Mouse (Mus musculus) brown adipose tissue, adult 24 weeks (tissue): ENCODE measurements around the gene B9d2. TPM values are rescaled to one million over a fixed set of nuclear protein-coding genes. Genes with fewer than 3 reads are reported as not detected.

Experiments used
- H3K27ac ChIP-seq: fragments of 200-500 bp; replicated peaks from 2 replicates; pipeline ENCODE4 v1.5.1; 2012; ENCODE audit warnings: low read depth, mild to moderate bottlenecking, low read length
- H3K4me1 ChIP-seq: fragments of 200-500 bp; 2 replicates; pipeline ENCODE4 v1.6.1; 2012; ENCODE audit warnings: low read length, mixed read lengths; ENCODE audit not compliant: control insufficient read depth, insufficient read depth, insufficient read length
- H3K4me3 ChIP-seq: fragments of 200-500 bp; 2 replicates; pipeline ENCODE4 v1.5.1; 2012; ENCODE audit warnings: low read depth, mild to moderate bottlenecking, low read length, moderate library complexity; ENCODE audit not compliant: insufficient read depth
- polyA plus RNA-seq: library from polyadenylated mRNA; stranded (reverse); fragments of >200 nt; gene quantifications from 2 replicates; pipeline ENCODE4 v1.2.4, GENCODE M21; 2012; ENCODE audit not compliant: missing spikeins, insufficient read depth, insufficient read length

Gene B9d2
- polyA plus RNA-seq, 1 experiment, result 10.9 TPM

- peaks cover 37% of the 10 kb centered on the region for H3K4me1 ChIP-seq
- H3K27ac ChIP-seq, result peak overlapping the region; percentile 97; the same call in 1 of the 2 replicates
- H3K4me3 ChIP-seq, result no peak overlapping the region; the same call in 1 of the 2 replicates
Observed at GRCm38 (mm10) chr7:25704716-25705364, 24.3 kb downstream of the B9d2 start.

DNA sequence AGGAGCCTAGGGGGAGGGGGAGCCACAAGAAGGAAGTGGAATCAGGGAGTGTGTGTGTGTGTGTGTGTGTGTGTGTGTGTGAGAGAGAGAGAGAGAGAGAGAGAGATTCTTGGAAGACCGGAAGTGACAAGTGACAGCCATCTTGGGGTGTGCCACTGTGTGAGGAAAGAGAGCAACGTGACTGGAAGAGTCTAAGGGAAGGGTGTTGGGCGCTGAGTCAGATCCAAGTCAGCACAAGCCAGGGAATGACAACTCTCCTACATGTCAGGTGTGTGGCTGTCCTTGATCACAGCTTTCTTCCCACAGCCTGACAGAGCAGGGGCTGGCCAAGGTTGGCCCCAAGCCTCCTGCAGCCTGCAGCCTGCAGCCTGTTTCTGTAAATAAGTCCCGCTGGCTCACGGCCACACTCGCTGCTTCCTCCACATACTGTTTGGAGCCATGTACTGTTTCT, 25.2 kb downstream of the B9d2 start:
- Histone ChIP-seq H3K27ac (peak overlapping the region; percentile 97), H3K4me3 (no peak overlapping the region), H3K4me1 (peaks cover 42% of the 10 kb centered on the region)

DNA sequence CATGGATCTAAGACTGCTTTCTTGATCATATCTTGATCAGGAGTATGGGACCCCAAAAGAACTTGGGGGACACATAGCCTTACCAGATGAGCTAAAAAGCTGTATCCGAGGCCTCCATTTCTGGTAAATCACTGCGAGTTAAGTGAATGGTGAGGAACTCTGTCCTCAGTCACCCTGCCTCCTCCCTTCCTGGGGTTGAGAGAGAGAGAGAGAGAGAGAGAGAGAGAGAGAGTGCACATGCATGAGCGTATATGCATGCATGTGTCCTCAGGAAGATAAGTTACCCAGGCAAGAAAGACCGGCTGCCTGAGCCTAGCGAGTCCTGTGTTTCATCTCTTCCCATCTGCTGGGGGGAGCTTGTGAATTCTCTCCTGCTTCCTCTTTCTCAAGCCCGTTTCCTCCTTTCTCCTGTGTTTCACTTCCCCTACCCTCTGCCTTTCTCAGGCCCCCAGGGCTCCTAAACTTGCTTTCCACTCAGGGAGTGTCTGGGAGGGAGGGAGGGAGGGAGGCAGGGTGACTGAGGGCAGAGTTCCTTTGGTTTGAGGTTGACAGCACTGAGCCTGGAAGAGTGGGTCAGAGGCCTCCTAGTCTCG, 26.1 kb downstream of the B9d2 start:
- Histone ChIP-seq H3K4me3 (no peak overlapping the region), H3K27ac (peak overlapping the region; percentile 97), H3K4me1 (peaks cover 49% of the 10 kb centered on the region)

DNA sequence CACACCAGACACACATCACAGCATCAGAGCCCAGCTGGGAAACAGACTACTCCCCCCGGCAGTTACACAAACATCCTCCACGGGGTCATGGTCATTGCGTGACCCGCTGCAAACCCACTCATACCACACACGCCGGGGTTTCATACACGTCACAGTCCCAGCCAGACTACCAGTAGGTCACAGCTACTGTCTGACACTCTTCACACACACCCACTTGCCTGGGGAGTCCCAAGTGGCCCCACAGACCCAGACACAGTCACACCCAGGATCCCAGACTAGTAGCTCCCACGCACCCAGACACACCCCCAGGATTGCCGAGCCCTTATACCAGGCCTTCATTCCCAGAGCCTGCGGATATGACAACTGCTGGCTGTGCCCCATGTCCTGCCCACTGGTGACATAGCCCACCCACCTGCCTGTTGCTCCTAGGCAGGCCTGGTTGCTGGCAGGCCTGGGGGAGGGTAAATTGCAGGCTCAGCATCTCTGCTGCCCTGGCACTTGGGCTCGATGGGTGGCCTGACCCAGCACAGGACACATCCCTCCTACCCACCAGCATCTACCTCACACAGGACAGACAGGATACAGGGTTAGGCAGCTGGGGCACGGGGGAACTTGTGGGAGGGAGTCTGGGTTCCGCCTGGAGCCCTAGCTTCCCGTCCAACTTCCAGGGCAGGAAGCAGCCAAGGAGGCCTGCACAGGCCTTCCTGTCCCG, 27.2 kb downstream of the B9d2 start:
- H3K27ac ChIP-seq, result peak overlapping the region; percentile 97
- peaks cover 51% of the 10 kb centered on the region for H3K4me1 ChIP-seq
- H3K4me3 ChIP-seq, result peak overlapping the region; percentile 49

DNA sequence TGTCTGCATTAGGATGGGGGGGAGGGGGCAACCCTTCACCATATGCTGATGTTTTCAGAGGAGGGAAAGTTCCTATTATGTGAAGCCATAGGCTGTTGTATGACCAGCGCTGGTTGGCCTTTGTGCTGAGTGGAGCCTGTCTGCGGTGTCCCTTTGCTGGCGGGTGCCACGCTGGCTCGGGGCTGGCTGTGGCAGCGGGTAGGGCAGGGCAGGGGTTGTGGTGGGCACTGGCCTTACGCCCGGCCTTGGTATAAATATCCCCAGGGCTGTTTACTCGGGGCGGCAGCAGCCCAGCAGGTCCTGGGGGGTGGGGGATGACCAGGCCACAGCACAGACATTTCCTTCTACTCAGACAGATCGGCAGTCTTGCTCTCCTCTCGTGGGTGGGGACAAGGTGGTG, 29.4 kb downstream of the B9d2 start:
- Histone ChIP-seq H3K4me3 (no peak overlapping the region), H3K27ac (no peak overlapping the region), H3K4me1 (peaks cover 42% of the 10 kb centered on the region)

DNA sequence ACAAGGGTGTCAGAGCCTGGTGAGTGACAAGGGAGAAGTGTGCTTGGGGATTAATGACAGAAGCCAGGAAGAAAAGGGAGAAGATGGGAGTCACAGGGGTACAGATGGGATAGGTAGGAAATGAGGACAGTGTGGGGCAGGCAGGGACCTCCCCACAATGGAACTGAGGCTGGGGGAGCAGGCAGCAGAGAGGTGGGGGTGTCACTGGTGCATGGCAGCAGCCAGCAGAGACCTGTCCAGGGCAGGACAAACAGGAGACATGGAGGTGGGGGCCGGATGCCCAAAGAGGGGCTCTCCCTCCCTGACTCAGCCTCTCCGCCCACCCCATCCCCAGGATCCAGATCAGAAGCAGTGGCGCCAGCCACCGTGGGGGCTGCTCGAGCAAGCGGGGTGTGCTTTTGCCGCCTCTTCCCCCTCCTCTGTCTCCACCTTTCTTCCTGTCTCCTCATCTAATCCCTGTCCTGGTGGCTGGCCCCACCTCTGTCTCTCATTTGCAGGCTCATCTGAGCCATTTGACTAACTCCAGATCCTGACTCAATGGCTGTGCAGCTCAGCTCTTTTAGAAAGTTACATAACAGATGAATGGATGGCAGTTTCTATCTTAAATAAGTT, 30.0 kb downstream of the B9d2 start:
- H3K4me1 ChIP-seq, result peaks cover 35% of the 10 kb centered on the region
- H3K27ac ChIP-seq, result no peak overlapping the region
- no peak overlapping the region for H3K4me3 ChIP-seq

DNA sequence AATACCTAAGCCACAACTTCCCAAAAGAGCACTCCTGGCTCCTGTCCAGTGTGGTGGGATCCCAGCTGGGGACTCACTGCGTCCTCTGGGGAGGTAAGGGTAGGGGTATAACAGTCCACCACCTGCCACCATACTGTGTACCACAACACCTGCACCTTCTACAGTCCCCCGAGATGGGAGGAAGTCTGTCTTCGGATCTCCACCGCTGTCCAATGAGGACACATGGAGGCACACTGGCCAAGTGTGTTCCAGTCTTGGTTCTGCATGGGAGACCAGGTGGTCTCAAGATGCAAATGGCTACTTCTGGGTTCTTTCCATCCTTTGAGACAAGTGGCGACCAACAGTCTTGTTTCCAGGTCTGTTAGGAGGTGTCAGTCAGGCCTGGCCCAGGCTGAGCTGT, 30.6 kb downstream of the B9d2 start:
- peak overlapping the region; percentile 33; the same call in 1 of the 2 replicates for H3K27ac ChIP-seq

DNA sequence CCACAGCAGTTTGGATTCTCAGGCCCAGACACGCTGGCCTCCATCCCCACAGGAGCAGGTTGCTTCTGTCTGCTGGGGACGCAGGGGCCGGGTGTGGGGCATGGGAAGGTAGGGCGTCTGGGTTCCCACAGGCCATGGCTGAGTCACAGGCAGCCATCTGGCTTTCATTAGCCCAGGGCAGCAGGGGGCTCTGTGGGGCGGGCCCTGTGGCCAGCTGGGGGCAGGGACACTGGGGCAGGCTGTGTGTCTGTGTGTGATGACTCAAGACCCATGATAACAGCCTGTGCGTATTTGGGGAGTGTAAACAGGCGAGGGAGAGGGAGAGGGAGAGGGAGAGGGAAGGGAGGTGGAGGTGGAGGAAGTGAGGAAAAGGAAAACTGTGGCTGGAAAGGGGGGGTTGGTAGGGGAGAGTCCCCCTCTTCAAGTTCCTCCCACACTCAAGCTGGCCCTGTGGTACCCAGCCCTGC, 31.2 kb downstream of the B9d2 start:
- Histone ChIP-seq H3K4me1 (peaks cover 25% of the 10 kb centered on the region), H3K27ac (peak overlapping the region; percentile 33), H3K4me3 (no peak overlapping the region)

More for the DNA sequence above, 30.6 kb downstream of the B9d2 start:
- H3K4me1 ChIP-seq, result peaks cover 30% of the 10 kb centered on the region
- H3K4me3 ChIP-seq, result no peak overlapping the region

GRCm38 (mm10) chr7:25712801-25713200, 32.2 kb downstream of the B9d2 start:
- Histone ChIP-seq H3K27ac (no peak overlapping the region), H3K4me3 (no peak overlapping the region), H3K4me1 (peaks cover 17% of the 10 kb centered on the region)

GRCm38 (mm10) chr7:25714581-25714980, 34.0 kb downstream of the B9d2 start:
- H3K4me1 ChIP-seq, result peaks cover 16% of the 10 kb centered on the region
- H3K4me3 ChIP-seq, result no peak overlapping the region
- H3K27ac ChIP-seq, result no peak overlapping the region

DNA sequence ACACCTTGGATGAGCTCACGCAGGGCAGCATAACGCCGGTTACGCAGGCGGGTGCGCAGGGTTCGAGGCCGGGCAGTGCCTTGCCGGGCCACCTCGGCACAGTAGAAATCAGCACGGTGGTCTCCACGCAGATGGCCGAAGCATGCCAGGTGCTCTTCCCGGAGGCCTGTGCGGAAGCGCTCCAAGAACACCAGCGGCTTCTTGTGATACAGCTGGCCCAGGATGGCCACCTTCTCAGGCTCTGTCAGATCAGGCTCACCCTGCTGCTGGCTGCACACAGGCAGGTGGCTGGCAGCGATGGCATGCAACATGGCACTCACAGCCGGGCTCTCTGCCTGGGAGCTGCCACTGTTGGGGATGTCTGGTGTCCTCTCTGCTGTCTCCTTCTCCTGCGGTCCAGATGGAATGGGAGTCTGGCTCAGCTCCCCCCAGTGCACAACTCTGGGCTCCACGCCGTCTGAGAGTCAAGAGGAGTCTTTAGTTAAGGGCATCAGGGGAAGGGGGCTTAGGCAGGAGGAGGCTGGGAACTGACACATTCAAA, 35.2 kb downstream of the B9d2 start:
- Histone ChIP-seq H3K27ac (no peak overlapping the region), H3K4me1 (peaks cover 12% of the 10 kb centered on the region), H3K4me3 (no peak overlapping the region)

DNA sequence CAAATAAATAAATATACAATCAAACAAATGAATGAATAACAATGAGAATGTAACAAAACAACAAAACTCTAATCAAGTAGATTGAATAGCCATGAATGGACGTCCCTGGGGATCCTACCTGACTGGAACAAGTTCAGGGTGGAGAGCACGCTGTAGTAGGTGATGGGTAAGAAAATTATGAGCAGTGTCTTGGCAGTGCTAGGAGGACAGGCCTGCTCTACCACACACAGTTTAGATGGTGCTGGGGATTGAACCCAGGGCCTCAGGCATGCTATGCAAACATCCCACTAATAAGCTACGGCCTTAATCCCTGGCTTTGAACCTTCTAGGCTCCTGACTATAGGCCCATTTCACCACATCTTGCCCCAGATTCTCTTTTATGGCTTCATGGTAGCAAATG, 36.9 kb downstream of the B9d2 start:
- Histone ChIP-seq H3K4me1 (0 out of 2 replicates have a peak, but pooled peaks cover 3% of the 10 kb centered on the region), H3K4me3 (no peak overlapping the region), H3K27ac (no peak overlapping the region)

- Histone ChIP-seq H3K27ac (peak within 1 kb of the TSS; percentile 99), H3K4me3 (peak within 1 kb of the TSS; percentile 94), H3K4me1 (0 out of 2 replicates have a peak, but pooled peaks cover 3% of the 10 kb centered on the region)
Observed at GRCm38 (mm10) chr7:25718788-25719417, 38.3 kb downstream of the B9d2 start, which contains the start of gene Ccdc97. TSS of gene Ccdc97 (minus strand) at chr7:25719088.

GRCm38 (mm10) chr7:25719761-25720610, 39.4 kb downstream of the B9d2 start:
- Histone ChIP-seq H3K27ac (peak overlapping the region; percentile 48), H3K4me1 (0 out of 2 replicates have a peak, but pooled peaks cover 3% of the 10 kb centered on the region), H3K4me3 (no peak overlapping the region)
